Mouse (Mus musculus): ENCODE data around the gene Olfr640.

Olfr640 gene

GRCm38 (mm10) chr7:104025473-104025872 lies at the start of gene Olfr640:
Olfr640 (minus strand) TSS chr7:104025573.
- no peak for DNase-seq (ENCODE audit: low spot score in 2 of 2)

GRCm38 (mm10) chr7:104071769-104072168 lies 46.4 kb upstream of the Olfr640 start, which contains the start of gene Olfr644:
Olfr644 (minus strand) TSS chr7:104071869.
- DNase-seq (ENCODE audit: low spot score in 2 of 2): no peak

GRCm38 (mm10) chr7:104061345-104061744 lies 36.0 kb upstream of the Olfr640 start, which contains the start of gene 4930516K23Rik:
4930516K23Rik (minus strand) TSS chr7:104061445.
- no peak for DNase-seq (ENCODE audit: low spot score in 2 of 2)

GRCm38 (mm10) chr7:104059215-104059614 lies 33.8 kb upstream of the Olfr640 start:
- no peak for DNase-seq (ENCODE audit: low spot score in 2 of 2)

GRCm38 (mm10) chr7:104052566-104052965 lies 27.2 kb upstream of the Olfr640 start, which contains the start of gene Olfr642:
Olfr642 (minus strand) TSS chr7:104052666.
- DNase-seq (ENCODE audit: low spot score in 2 of 2): no peak

- DNase-seq (ENCODE audit: low spot score in 2 of 2): no peak
These were observed 25.4 kb upstream of the Olfr640 start for GRCm38 (mm10) chr7:104050745-104051144.

- no peak for DNase-seq (ENCODE audit: low spot score in 2 of 2)
These were observed 9.8 kb upstream of the Olfr640 start, which contains the start of gene Olfr641 for GRCm38 (mm10) chr7:104035145-104035544. Olfr641 (plus strand) TSS chr7:104035445.

GRCm38 (mm10) chr7:104026978-104027377 lies 1.6 kb upstream of the Olfr640 start:
- DNase-seq (ENCODE audit: low spot score in 2 of 2): no peak

GRCm38 (mm10) chr7:104021651-104022050 lies 3.7 kb downstream of the Olfr640 start:
- no peak for DNase-seq (ENCODE audit: low spot score in 2 of 2)

GRCm38 (mm10) chr7:104018953-104019352 lies 6.4 kb downstream of the Olfr640 start:
- no peak for DNase-seq (ENCODE audit: low spot score in 2 of 2)

GRCm38 (mm10) chr7:104017203-104017602 lies 8.2 kb downstream of the Olfr640 start, which contains the start of gene Olfr639:
Olfr639 (minus strand) TSS chr7:104017303.
- DNase-seq (ENCODE audit: low spot score in 2 of 2): no peak

- no peak for DNase-seq (ENCODE audit: low spot score in 2 of 2)
These were observed 26.2 kb downstream of the Olfr640 start for GRCm38 (mm10) chr7:103999124-103999523.

- no peak for DNase-seq (ENCODE audit: low spot score in 2 of 2)
These were observed 26.9 kb downstream of the Olfr640 start, which contains the start of gene Olfr638 for GRCm38 (mm10) chr7:103998446-103998845. Olfr638 (plus strand) TSS chr7:103998746.

- no peak for DNase-seq (ENCODE audit: low spot score in 2 of 2)
These were observed 53.6 kb downstream of the Olfr640 start for GRCm38 (mm10) chr7:103971782-103972181.

GRCm38 (mm10) chr7:103970852-103971251 lies 54.5 kb downstream of the Olfr640 start, which contains the start of gene Olfr635:
Olfr635 (plus strand) TSS chr7:103971152.
- DNase-seq (ENCODE audit: low spot score in 2 of 2): no peak

All from spleen, postnatal 14 days (tissue).